Mouse (Mus musculus) monocyte, adult 5-6 weeks (primary cell): ENCODE data around the gene Tex2. TPM values are rescaled to one million over a fixed set of nuclear protein-coding genes. Genes with fewer than 3 reads are reported as not detected.
A peak's percentile ranks its signal among the peaks of the same experiment; 100 is the strongest.

Experiments used
- ATAC-seq: fragments of 153-309, 156-312 bp; replicated peaks from 2 replicates; pipeline ENCODE4 v1.8.0; 2017; ENCODE audit warnings: mild to moderate bottlenecking; ENCODE audit not compliant: low TSS enrichment, insufficient number of reproducible peaks, severe bottlenecking, poor library complexity, low FRiP score
- total RNA-seq: library from RNA; stranded (forward); fragments of 200-1000, 200-491, 200-594 nt; gene quantifications from 3 replicates; pipeline ENCODE4 v1.2.3, GENCODE M21; 2017

Tex2 gene
- total RNA-seq, 1 experiment from 2014 or later: 15.4 TPM

DNA sequence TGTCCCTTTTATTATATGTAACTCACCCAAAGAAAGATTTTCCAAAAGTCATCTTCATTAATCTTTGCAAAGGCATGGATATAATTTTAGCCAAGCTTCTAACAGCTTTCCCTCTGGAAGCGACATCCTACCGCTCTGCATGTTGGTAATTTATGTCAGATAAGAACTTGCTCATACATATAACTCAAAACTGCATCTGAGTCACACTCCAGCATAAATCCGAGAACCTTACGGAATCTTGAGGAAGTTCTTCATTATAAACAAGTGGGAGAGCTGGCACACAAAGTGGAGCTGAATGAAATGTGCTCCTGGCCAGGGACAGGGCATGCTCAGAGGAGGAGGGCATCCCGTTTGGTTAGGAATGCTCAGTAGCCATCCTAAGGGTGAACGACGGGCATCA is 53.5 kb downstream of the Tex2 start:
- ATAC-seq: no peak

DNA sequence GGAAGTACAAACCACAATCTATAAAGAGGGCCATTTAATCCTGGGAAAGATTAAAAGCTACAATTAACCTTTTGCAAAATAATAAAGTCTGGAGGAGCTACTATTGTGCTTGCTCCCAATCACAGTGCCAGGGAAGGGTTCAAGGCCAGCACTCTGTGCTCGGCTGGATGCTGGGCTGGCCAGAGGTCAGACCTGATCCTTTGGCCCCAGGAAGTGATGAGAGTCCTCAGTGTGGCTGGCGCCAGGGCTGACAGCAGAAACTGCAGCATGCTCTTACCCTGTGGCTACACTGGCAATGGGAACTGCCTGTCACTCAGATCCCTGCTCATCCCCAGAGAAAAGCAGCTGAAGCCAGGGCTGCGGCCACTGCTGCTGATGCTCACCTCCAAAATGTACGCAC is 55.2 kb downstream of the Tex2 start:
- ATAC-seq: no peak

DNA sequence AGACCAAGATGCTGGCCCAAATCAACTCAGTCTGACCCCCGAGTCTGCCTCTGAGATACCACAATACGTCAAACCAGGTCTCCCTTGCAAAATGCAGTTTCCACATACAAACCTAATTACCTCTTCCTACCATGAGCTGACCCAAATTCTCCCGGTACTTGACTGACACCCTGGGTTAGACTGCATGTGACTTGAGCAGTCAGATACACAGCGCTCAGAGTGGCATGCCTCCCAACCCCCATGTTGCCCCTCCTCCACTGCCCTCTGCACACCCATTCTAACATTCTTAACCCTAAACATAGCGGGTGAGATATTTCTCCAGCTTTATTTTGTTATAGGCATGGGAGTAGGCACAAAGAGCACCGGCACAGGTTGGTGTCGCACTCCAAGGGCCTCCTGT is 55.8 kb downstream of the Tex2 start:
- ATAC-seq: no peak

DNA sequence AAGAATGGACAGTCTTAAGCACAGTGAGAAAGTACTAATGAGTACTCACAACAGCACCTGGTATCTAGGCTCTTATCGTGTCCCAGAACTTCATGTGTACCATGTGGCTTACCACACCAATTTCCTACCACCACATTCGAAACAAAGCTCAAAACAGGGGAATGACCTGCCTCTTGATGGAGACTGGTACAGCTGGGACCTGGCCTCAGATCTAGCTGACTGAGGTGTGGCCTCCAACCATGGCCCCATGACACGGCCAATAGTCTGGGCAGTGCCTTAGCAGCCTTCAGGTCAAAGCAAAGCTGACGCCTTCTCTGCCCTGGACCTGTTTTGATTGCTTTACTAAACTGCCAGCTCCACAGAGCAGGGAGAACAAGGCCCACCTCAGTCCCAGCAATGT is 56.5 kb downstream of the Tex2 start:
- ATAC-seq: no peak

DNA sequence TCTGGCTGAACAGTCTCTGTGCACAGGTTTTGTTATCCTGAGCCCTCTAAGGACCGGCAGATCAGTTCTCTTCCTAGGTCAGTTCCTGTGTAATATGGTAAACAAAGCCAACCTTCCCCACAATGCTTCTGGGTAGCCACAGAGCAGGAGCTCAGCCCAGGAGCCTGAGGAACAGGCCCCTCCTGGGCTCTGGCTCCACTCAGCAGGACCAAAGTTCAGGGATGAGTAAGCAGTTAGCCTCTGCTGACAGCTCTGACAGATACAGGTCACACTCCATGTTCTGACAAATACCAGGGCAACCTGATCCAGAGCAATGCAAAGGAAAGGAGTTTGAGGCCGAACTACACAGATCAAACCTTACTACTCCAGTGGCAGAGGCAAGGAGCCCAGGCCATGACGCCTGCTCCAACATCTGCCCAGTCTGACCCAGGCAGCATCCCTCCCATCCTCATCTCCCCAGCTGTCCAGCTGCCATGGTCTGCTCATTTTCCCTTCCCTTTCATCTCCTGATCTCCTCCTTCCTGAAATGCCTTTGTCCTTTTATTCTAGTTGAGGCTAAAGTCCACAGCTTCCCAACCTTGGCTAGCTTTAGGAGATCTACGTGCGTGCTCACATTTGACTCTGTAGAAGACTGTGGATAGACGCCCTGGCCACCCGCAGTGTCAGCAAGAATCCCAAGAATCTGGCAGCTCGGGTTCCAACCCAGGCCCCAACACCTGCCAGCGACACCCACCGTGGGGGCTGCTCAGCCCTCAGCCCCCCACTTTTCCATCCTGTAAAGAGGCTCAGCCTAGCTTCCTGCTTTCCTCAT is 57.2 kb downstream of the Tex2 start:
- peak; percentile 47; the same call in 1 of the 2 replicates for ATAC-seq

DNA sequence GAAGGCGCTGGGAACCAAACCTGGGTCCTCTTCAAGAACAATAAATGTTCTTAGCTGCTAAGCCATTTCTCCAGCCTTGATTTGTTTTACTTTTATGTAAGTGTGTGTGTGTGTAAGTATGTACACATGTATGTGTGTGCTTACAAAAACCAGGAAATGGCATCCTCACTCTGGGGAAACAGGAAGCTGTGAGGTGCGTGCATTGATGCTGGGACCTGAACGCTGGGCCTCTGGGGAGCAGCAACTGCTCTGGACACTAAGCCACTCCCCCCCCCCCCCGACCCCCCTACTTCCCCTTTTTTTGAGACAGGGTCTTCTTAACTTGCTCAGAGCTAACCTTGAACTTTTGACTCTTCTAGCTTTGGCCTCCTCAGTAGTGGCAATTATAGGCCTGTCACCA is 62.8 kb downstream of the Tex2 start:
- ATAC-seq: no peak

DNA sequence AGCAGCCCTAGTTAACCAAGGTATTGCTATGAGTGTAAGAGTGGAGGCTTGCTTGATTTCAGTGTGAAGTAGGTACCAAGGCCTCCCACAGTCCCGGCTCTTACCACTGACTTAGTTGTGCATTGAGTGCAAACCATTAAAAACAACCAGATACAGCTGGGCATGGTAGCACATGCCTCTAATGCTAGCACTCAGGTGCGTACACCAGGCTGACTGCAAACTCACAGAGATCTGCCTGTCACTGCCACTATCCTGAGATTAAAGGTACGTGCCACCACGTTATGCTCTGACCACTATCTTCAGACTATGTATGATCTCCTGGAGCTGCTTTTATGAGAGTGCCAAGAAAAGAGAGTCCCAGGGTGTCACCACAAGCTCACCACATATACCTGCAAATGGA is 67.1 kb downstream of the Tex2 start:
- ATAC-seq: no peak

DNA sequence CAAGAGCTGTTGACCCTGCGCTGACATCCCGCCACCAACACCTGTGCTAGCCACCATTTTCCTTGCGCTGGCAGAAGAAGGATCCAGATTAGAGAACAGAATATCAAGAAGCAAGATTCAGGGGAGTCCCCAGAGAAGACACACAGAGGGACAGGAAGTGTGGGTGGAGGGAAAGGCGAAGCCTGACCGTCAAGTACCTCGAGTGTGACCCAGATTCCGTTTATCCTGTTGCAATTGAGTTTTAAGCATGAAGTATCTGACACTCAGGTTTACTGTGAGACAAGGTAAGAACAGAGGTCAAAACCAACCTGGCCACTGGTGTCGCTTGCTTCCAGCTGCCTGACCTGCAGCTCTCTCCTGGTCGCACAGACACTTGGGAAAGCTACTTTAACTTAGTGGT is 68.3 kb downstream of the Tex2 start:
- peak; percentile 19; the same call in 1 of the 2 replicates for ATAC-seq

DNA sequence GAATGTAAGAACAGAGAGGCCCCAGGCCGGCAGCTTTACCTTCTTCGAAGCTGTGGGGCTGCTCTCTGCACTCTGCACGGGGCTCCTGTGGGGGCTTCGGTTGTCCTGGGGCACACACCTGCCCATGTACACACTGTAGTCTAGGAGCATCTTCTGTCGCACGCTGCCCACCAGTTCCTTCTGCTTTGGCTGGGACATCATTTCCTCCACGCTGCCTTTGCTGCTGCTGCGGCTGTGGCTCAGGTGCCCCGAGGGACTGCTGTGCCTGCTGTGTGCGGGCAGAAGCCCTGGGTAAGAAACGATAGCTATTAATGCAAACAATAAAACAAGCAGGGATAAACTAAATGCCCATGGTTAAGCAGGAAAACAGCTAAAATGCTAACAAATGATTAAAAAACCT is 69.1 kb downstream of the Tex2 start:
- no peak for ATAC-seq

DNA sequence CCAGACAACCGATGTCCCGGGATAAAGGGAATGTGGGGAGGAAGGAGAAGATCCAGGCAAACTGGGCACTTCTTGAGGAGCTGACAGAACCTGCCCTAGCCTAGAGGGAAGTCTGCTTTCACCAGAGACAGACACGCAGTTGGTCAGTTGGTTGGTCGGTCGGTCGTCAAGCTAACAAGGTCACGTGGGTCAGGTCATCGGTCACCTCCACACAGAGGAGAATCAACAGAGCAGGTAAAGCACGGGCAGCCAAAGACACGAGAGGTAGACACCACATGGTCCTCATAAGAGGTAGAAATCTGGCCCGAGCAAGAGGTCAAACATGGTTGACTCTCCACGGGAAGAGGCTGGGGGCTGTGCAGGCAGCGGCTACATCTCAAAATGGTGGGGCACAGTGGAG is 70.2 kb downstream of the Tex2 start:
- ATAC-seq: no peak

DNA sequence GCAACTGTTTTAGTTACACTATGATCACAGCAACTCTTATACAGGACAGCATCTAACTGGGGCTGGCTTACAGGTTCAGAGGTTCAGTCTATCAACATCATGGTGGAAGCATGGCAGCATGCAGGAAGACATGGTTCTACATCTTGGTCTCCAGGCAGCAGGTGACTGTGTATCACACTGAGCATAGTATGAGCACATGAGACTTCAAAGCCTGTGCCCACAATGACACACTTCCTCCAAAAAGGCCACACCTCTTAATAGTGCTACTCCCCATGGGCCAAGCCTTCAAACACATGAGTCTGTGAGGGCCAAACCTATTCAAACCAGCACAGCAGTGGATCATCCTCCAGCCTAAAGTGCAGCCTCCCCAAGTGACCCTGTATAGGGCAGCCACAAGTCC is 70.8 kb downstream of the Tex2 start:
- ATAC-seq: peak; percentile 55

DNA sequence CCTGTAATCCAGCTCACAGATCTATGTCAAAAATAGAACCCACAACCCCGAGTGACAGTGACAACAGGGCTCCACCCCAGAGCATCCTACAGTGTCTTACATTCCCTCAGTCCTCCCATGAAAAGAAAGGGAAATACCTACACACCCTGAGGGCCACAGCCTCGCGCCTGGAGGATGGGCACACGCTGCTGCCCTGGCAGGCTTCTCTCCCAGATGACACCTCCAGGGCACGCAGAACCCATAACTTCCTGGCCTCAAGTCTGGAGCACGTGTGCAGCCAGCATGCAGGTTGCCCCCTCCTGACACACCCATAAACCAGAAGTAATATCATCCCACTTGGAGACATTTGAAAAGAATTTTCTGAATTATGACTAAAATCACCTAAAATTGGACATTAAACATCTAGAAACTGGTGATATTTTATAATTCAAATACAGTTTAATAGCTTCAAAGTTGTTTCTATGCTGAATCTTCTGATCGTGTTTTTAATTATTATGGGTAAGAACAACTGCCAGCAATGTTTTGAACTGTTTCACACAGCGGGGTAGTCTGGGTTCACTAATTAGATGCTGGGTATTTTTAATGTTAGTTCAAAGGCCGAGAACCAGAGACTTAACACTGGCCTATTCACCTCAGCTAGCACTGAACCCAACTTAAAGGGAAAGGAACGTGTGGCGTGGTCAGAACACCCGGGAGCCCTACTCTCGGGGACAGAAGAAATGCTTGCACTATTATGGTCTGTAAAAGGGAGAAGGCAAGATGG is 72.5 kb downstream of the Tex2 start:
- ATAC-seq: no peak

DNA sequence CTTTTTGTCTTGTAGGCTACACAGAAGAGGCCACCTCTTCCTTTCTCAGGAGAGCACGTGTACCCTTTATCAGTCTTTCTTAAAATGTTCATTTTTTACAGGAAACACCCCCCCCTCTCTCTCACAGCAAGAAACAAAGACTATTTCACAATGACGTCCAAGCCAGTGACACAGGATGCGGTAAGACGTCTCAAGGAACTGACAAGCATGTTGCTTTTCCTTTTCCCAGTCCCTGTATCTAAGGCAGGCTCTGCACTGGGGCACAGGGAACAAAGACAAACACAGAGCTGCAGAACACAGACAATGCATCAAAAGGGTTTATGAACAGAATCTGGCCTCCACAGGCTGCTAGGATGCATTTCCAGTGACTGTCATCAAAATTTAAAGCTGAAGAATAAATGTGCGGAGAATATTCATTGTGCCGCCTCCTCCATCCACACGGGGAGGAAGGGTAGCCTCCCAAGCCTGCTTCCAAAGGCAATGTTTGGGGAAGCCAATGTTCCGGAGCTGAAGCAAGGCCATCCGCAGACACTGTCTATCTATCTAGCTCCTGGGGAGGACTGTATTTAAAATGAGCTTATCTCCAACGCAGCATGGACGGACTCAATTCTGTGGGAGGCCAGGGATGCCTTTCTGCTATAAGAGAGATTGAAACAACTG is 76.8 kb downstream of the Tex2 start:
- ATAC-seq: no peak; the same call in none of the 2 replicates

DNA sequence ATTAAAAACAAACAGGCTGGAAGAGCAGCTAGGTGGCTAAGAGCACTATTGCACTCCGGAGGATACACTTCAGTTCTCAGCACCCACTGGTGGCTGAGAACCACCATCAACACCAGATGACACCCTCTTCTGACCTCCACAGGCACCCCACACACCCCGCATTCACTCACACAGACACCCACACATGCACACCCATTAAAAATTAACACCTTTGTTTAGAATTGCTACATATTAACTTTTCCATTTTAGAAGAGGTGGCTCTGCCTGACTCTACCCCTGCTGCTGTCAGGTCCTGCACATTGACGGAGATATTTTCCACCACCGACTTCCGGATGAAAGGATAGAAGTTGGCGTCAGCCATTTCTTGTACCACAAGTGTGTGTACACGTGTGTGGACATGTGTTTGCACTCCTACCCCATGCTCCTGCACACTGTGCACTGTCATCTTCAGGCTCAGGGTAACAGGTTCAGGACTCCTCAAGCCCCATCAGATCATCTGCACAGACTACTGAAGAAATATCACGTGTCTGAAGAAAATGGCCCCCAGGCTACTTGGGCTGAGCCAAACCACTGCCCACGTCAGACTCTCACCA is 77.5 kb downstream of the Tex2 start:
- ATAC-seq: peak; percentile 62; the same call in 1 of the 2 replicates

DNA sequence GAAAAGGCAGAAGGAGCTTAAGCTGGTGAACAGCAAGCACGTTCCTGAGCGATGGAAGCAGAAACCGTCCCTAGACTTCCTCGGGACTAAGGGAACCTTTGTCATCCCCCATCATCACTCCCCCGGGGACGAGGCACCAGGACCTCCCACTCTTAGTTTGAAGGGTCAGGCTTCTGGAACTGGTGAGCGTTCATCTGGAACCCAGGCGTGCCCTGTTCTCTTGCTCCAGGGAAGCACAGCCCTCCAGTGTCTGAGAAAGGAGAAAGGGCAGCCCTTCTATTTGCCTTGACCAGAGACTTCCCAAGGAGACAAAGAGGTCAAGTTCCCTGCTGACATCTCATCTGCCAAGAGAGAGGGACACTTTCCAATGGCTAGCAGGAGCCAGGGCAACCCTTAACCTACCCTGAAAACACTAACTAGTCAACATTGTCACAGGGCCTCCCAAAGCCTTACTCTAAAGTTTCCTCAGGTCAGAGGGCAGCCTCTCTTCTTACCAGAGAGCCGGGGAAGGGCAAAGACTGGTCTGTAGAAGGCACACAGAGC is 80.9 kb downstream of the Tex2 start:
- no peak for ATAC-seq

DNA sequence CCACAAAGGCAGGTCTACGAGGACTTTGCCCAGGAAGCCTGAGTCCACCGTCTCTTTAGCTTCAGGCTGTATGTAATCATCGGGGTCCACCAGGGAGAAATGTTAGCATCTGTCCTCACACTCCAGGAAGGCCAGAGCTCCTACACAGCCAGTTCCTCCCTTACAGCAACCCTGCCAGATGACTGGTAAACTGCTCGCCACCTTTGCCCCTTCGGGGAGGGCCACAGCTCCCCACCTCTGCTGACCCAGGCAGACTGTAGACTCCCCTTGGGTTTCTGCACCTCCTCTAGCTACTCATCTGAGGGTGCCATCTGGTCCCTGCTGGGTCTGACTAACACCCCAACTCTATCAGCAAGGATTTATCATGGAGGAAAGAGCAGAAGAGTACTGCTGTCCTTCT is 83.4 kb downstream of the Tex2 start:
- no peak for ATAC-seq

DNA sequence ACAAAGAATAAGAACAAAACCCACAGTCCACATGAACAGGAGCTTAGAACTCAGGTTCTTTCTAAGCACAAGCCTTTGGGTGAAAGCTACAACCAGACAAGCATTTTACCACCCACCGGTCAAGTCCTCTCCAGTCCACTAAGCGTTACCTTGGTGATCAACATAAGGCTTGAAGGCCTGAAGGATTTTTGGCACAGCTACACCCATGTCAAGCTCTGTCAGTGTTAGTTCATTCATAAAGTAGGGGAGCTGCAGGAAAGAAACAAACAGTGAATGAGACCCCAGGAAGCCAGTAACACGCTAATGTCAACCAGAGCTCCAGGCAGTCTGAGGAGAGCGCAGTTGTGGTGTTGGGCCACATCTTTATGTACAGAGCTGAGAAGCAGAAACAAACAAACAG is 84.1 kb downstream of the Tex2 start:
- no peak for ATAC-seq

DNA sequence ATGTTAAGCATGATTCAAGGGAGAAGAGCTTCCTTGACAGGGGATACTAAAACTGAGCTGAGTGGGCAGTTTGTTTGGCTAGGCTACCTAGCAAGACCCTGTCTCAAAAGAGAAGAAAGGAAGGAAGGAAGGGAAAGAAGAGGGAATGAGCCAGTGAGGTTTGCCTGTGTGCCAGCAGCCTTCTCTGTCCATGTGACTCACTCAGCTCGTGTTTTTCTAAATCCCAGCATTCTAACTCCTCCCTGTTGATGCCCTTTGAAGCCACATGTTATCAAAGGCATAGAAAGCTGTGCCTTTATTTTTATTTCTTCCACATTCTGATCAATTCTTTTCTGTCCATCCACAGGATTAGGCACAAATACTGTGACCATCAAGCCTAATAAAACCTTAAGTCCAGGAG is 85.3 kb downstream of the Tex2 start:
- ATAC-seq: no peak
